Mouse (Mus musculus) layer of hippocampus, postnatal 25 days (tissue): ENCODE data around the gene Gm10401. TPM values are rescaled to one million over a fixed set of nuclear protein-coding genes. Genes with fewer than 3 reads are reported as not detected.

Experiments used
- DNase-seq, 2 experiments: peaks; one replicate each; pipeline ENCODE4 v3.0.0; 2022; ENCODE audit warnings: mixed read lengths in 2 of 2, low spot score in 1 of 2; ENCODE audit errors: extremely low spot score in 1 of 2
- total RNA-seq, 2 experiments: library from RNA; stranded (reverse); gene quantifications; 2 replicates each; pipeline ENCODE4 v1.2.3; 2021

The Gm10401 gene
- not detected for total RNA-seq

GRCm38 (mm10) chr5:115098195-115098594 lies at the start of gene Gm10401:
Gene Gm10401 (minus strand): TSS chr5:115098295.
- no peak for DNase-seq

- no peak for DNase-seq
These were observed 49.3 kb upstream of the Gm10401 start for GRCm38 (mm10) chr5:115147388-115147787.

GRCm38 (mm10) chr5:115146747-115147130 lies 48.6 kb upstream of the Gm10401 start:
- no peak for DNase-seq

- no peak for DNase-seq
These were observed 48.1 kb upstream of the Gm10401 start for GRCm38 (mm10) chr5:115145976-115146746.

GRCm38 (mm10) chr5:115145253-115145968 lies 47.3 kb upstream of the Gm10401 start:
- no peak for DNase-seq

- DNase-seq, result no peak
These were observed 46.4 kb upstream of the Gm10401 start for GRCm38 (mm10) chr5:115144471-115144870.

GRCm38 (mm10) chr5:115143552-115143951 lies 45.5 kb upstream of the Gm10401 start:
- DNase-seq, result peak in 1 of 2 experiments; percentile 36

- no peak for DNase-seq
These were observed 44.1 kb upstream of the Gm10401 start for GRCm38 (mm10) chr5:115142166-115142697.

- DNase-seq, result no peak
These were observed 42.6 kb upstream of the Gm10401 start for GRCm38 (mm10) chr5:115140726-115141125.

- no peak for DNase-seq
These were observed 41.0 kb upstream of the Gm10401 start for GRCm38 (mm10) chr5:115139124-115139523.

GRCm38 (mm10) chr5:115134234-115135165 lies 36.4 kb upstream of the Gm10401 start, which contains the start of gene Unc119b:
Gene Unc119b (minus strand): TSS chr5:115134975.
- peak; percentile 75 to 76 for DNase-seq

GRCm38 (mm10) chr5:115133358-115134066 lies 35.4 kb upstream of the Gm10401 start:
- no peak for DNase-seq

- no peak for DNase-seq
These were observed 34.4 kb upstream of the Gm10401 start for GRCm38 (mm10) chr5:115132465-115132864.

GRCm38 (mm10) chr5:115129328-115129727 lies 31.2 kb upstream of the Gm10401 start:
- DNase-seq, result no peak

GRCm38 (mm10) chr5:115127421-115128179 lies 29.5 kb upstream of the Gm10401 start:
- no peak for DNase-seq

GRCm38 (mm10) chr5:115126578-115127312 lies 28.6 kb upstream of the Gm10401 start:
- DNase-seq, result no peak

- DNase-seq, result peak; percentile 73 to 80
These were observed 27.2 kb upstream of the Gm10401 start for GRCm38 (mm10) chr5:115125211-115125871.

GRCm38 (mm10) chr5:115124690-115125089 lies 26.6 kb upstream of the Gm10401 start:
- no peak for DNase-seq
